Mouse (Mus musculus): ENCODE measurements around the gene Arl5b. TPM values are rescaled to one million over a fixed set of nuclear protein-coding genes. Genes with fewer than 3 reads are reported as not detected.

Arl5b gene
- polyA plus RNA-seq, 2 experiments, result 38.5 to 41.0 TPM

GRCm38 (mm10) chr2:15058227-15058626 lies 9.0 kb downstream of the Arl5b start:
- H3K36me3 ChIP-seq (ENCODE audit: control insufficient read depth, insufficient read depth, low read length), result peaks cover 14% of the 10 kb centered on the region; the same call in 1 of the 2 replicates
- H3K4me2 ChIP-seq (replicated peaks; ENCODE audit: low read depth, low read length, severe bottlenecking), result no peak overlapping the region
- no peak overlapping the region for H3K4me3 ChIP-seq (replicated peaks; ENCODE audit: low read length)
- WGBS, result 79% methylated on average over 5 of the region's 5 CpGs
- H3K9me3 ChIP-seq (ENCODE audit: control insufficient read depth, low read length), result no peaks in the 10 kb centered on the region
- H3K9ac ChIP-seq (ENCODE audit: low read depth, low read length, severe bottlenecking), result no peak overlapping the region
- no peak overlapping the region for H3K27ac ChIP-seq (replicated peaks; ENCODE audit: low read depth, low read length)
- TF ChIP-seq POLR2A (IDR thresholded peaks at IDR 0.05; ENCODE audit: borderline replicate concordance, extremely low read depth, insufficient read depth, insufficient read length), result no peak
- no peaks in the 10 kb centered on the region for H3K27me3 ChIP-seq (ENCODE audit: control insufficient read depth, insufficient read depth, low read length)
- ATAC-seq (ENCODE audit: low FRiP score, low read depth) (no peak), DNase-seq (ENCODE audit: low spot score) (no peak)
- H3K4me1 ChIP-seq (ENCODE audit: control insufficient read depth, insufficient read depth, low read length), result peaks cover 12% of the 10 kb centered on the region

GRCm38 (mm10) chr2:15060856-15061255 lies 11.7 kb downstream of the Arl5b start:
- H3K4me1 ChIP-seq (ENCODE audit: control insufficient read depth, insufficient read depth, low read length), result peaks cover 10% of the 10 kb centered on the region
- H3K27ac ChIP-seq (replicated peaks; ENCODE audit: low read depth, low read length), result no peak overlapping the region
- no peak overlapping the region for H3K4me2 ChIP-seq (replicated peaks; ENCODE audit: low read depth, low read length, severe bottlenecking)
- no peak overlapping the region for H3K4me3 ChIP-seq (replicated peaks; ENCODE audit: low read length)
- no peak for DNase-seq (ENCODE audit: low spot score)
- no peak for TF ChIP-seq POLR2A (IDR thresholded peaks at IDR 0.05; ENCODE audit: borderline replicate concordance, extremely low read depth, insufficient read depth, insufficient read length)
- no peaks in the 10 kb centered on the region for H3K9me3 ChIP-seq (ENCODE audit: control insufficient read depth, low read length)
- no peak for ATAC-seq (ENCODE audit: low FRiP score, low read depth)
- H3K36me3 ChIP-seq (ENCODE audit: control insufficient read depth, insufficient read depth, low read length), result peaks cover 14% of the 10 kb centered on the region; the same call in 1 of the 2 replicates
- no peak overlapping the region for H3K9ac ChIP-seq (ENCODE audit: low read depth, low read length, severe bottlenecking)
- 85% methylated on average over 3 of the region's 3 CpGs for WGBS
- no peaks in the 10 kb centered on the region for H3K27me3 ChIP-seq (ENCODE audit: control insufficient read depth, insufficient read depth, low read length)

DNA sequence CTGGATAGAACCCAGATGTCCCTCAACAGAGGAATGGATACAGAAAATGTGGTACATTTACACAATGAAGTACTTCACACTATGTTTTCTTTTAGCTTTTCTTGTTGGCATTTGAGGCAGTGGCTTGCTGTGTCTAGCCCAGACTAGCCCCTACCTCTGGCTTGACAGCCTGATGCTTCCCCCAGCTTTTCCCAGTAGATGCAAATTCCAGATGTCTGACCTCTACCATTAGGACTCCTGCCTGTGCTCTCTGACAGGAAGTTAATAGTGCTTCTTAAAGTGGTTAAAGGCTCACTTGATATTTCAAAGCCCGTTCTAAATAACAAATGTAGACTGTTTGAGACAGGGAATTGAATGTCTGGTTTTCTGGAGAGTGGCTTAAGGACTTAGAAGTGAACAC lies 14.6 kb downstream of the Arl5b start:
- Histone ChIP-seq H3K36me3 (ENCODE audit: control insufficient read depth, insufficient read depth, low read length) (peaks cover 11% of the 10 kb centered on the region; the same call in 1 of the 2 replicates), H3K4me1 (ENCODE audit: control insufficient read depth, insufficient read depth, low read length) (0 out of 2 replicates have a peak, but pooled peaks cover 2% of the 10 kb centered on the region), H3K27me3 (ENCODE audit: control insufficient read depth, insufficient read depth, low read length) (no peaks in the 10 kb centered on the region), H3K4me2 (replicated peaks; ENCODE audit: low read depth, low read length, severe bottlenecking) (no peak overlapping the region), H3K9me3 (ENCODE audit: control insufficient read depth, low read length) (no peaks in the 10 kb centered on the region), H3K4me3 (replicated peaks; ENCODE audit: low read length) (no peak overlapping the region), H3K27ac (replicated peaks; ENCODE audit: low read depth, low read length) (no peak overlapping the region), H3K9ac (ENCODE audit: low read depth, low read length, severe bottlenecking) (no peak overlapping the region)
- no peak for ATAC-seq (ENCODE audit: low FRiP score, low read depth)
- no peak for DNase-seq (ENCODE audit: low spot score)
- no peak for TF ChIP-seq POLR2A (IDR thresholded peaks at IDR 0.05; ENCODE audit: borderline replicate concordance, extremely low read depth, insufficient read depth, insufficient read length)
- WGBS, result 31% methylated on average over 1 of the region's 1 CpGs

- H3K9ac ChIP-seq (ENCODE audit: low read depth, low read length, severe bottlenecking), result no peak overlapping the region
- 0 out of 2 replicates have a peak, but pooled peaks cover 2% of the 10 kb centered on the region for H3K4me1 ChIP-seq (ENCODE audit: control insufficient read depth, insufficient read depth, low read length)
- H3K4me2 ChIP-seq (replicated peaks; ENCODE audit: low read depth, low read length, severe bottlenecking), result no peak overlapping the region
- H3K9me3 ChIP-seq (ENCODE audit: control insufficient read depth, low read length), result no peaks in the 10 kb centered on the region
- WGBS, result 68% methylated on average over 7 of the region's 7 CpGs
- no peak for TF ChIP-seq POLR2A (IDR thresholded peaks at IDR 0.05; ENCODE audit: borderline replicate concordance, extremely low read depth, insufficient read depth, insufficient read length)
- H3K4me3 ChIP-seq (replicated peaks; ENCODE audit: low read length), result no peak overlapping the region
- H3K36me3 ChIP-seq (ENCODE audit: control insufficient read depth, insufficient read depth, low read length), result peaks cover 15% of the 10 kb centered on the region
- no peak for ATAC-seq (ENCODE audit: low FRiP score, low read depth)
- no peak for DNase-seq (ENCODE audit: low spot score)
- no peak overlapping the region for H3K27ac ChIP-seq (replicated peaks; ENCODE audit: low read depth, low read length)
- H3K27me3 ChIP-seq (ENCODE audit: control insufficient read depth, insufficient read depth, low read length), result no peaks in the 10 kb centered on the region
Observed at GRCm38 (mm10) chr2:15064380-15065269, 15.4 kb downstream of the Arl5b start.

DNA sequence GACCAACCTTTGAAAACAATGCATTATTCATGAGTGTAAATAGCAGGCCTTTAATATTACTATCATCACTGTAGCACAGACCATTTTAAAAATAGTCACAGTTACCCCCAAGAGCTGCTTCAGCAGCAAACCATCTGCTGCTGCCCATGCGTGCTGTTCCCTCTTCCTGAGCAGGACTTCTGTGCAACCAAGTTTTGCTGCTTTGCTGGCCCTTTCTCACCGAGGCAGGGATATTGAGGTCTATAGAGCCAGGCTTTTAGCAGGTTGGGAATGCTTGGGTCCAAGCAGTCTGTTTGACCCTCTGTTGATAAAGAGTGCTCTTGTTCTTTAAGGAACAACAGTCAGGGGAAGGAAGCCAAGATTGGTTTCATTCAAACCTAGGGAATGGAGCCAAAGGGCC lies 16.3 kb downstream of the Arl5b start:
- TF ChIP-seq POLR2A (IDR thresholded peaks at IDR 0.05; ENCODE audit: borderline replicate concordance, extremely low read depth, insufficient read depth, insufficient read length), result no peak
- no peak for ATAC-seq (ENCODE audit: low FRiP score, low read depth)
- H3K4me1 ChIP-seq (ENCODE audit: control insufficient read depth, insufficient read depth, low read length), result 0 out of 2 replicates have a peak, but pooled peaks cover 2% of the 10 kb centered on the region

More for the DNA sequence above, 16.3 kb downstream of the Arl5b start:
- Histone ChIP-seq H3K36me3 (ENCODE audit: control insufficient read depth, insufficient read depth, low read length) (peaks cover 19% of the 10 kb centered on the region), H3K27me3 (ENCODE audit: control insufficient read depth, insufficient read depth, low read length) (no peaks in the 10 kb centered on the region), H3K27ac (replicated peaks; ENCODE audit: low read depth, low read length) (no peak overlapping the region), H3K9ac (ENCODE audit: low read depth, low read length, severe bottlenecking) (no peak overlapping the region), H3K9me3 (ENCODE audit: control insufficient read depth, low read length) (no peaks in the 10 kb centered on the region), H3K4me2 (replicated peaks; ENCODE audit: low read depth, low read length, severe bottlenecking) (no peak overlapping the region), H3K4me3 (replicated peaks; ENCODE audit: low read length) (no peak overlapping the region)
- 84% methylated on average over 2 of the region's 2 CpGs for WGBS
- no peak for DNase-seq (ENCODE audit: low spot score)
